Mouse (Mus musculus): Measurements from ENCODE around the gene Rasl10b. TPM values are rescaled to one million over a fixed set of nuclear protein-coding genes. Genes with fewer than 3 reads are reported as not detected.

Gene Rasl10b
- polyA plus RNA-seq, 1 experiment from 2014 or later = 1.5 TPM

- H3K36me3 ChIP-seq (ENCODE audit: control insufficient read depth, insufficient read depth, low read length) = no peaks in the 10 kb centered on the region
- no peaks in the 10 kb centered on the region for H3K9me3 ChIP-seq (ENCODE audit: control insufficient read depth, low read length)
- no peak for ATAC-seq (replicated peaks; ENCODE audit: low FRiP score)
- no peak overlapping the region for H3K4me2 ChIP-seq
- H3K4me1 ChIP-seq (replicated peaks; ENCODE audit: control insufficient read depth, insufficient read depth, low read length) = peaks cover 6% of the 10 kb centered on the region
- WGBS = 37% methylated on average over 2 of the region's 2 CpGs
- no peak overlapping the region for H3K9ac ChIP-seq (ENCODE audit: low read depth, low read length)
- peaks cover 36% of the 10 kb centered on the region for H3K27me3 ChIP-seq (replicated peaks; ENCODE audit: control insufficient read depth, insufficient read depth, low read length)
- no peak overlapping the region for H3K27ac ChIP-seq (ENCODE audit: low read depth, low read length)
- DNase-seq (ENCODE audit: low spot score) = peak; percentile 19
- H3K4me3 ChIP-seq (ENCODE audit: low read depth, low read length) = no peak overlapping the region
Observed at GRCm38 (mm10) chr11:83465976-83466375, 57.0 kb downstream of the Rasl10b start.

DNA sequence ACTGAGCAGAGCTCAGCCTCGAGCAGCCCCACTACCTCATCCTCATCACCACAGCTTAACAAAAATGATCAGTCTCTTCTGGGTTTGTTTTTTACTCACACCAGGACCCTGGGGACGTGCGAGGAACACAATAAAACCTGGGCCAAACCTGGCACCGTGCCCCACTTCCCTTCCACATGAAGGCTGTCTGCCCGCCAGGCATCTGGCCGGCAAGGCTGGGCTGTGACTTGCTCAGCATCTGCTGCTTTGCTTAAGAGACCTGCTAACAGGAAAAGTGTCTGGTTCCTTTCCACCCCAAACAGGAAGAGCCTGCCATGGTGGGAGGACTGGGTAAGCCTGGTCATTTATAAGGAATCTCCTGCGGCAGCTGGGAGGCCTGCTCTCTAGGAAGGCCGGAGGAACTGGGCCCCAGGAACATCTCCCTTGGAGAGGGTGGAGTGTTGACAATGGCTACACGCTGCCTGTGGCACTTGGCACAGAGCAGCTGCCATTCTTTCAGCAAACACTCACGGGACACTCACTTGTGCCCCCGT, 58.2 kb downstream of the Rasl10b start:
- ATAC-seq (replicated peaks; ENCODE audit: low FRiP score) = no peak
- no peak overlapping the region for H3K27ac ChIP-seq (ENCODE audit: low read depth, low read length)
- peaks cover 8% of the 10 kb centered on the region for H3K4me1 ChIP-seq (replicated peaks; ENCODE audit: control insufficient read depth, insufficient read depth, low read length)
- H3K4me2 ChIP-seq = no peak overlapping the region
- DNase-seq (ENCODE audit: low spot score) = peak; percentile 29
- H3K27me3 ChIP-seq (replicated peaks; ENCODE audit: control insufficient read depth, insufficient read depth, low read length) = peaks cover 28% of the 10 kb centered on the region
- no peak overlapping the region for H3K4me3 ChIP-seq (ENCODE audit: low read depth, low read length)
- H3K9ac ChIP-seq (ENCODE audit: low read depth, low read length) = no peak overlapping the region
- H3K9me3 ChIP-seq (ENCODE audit: control insufficient read depth, low read length) = no peaks in the 10 kb centered on the region
- H3K36me3 ChIP-seq (ENCODE audit: control insufficient read depth, insufficient read depth, low read length) = no peaks in the 10 kb centered on the region
- 46% methylated on average over 11 of the region's 11 CpGs for WGBS

GRCm38 (mm10) chr11:83468765-83469164, 59.8 kb downstream of the Rasl10b start:
- Histone ChIP-seq H3K4me2 (no peak overlapping the region), H3K9ac (ENCODE audit: low read depth, low read length) (no peak overlapping the region), H3K27ac (ENCODE audit: low read depth, low read length) (no peak overlapping the region), H3K27me3 (replicated peaks; ENCODE audit: control insufficient read depth, insufficient read depth, low read length) (peaks cover 13% of the 10 kb centered on the region; the same call in 1 of the 2 replicates), H3K4me1 (replicated peaks; ENCODE audit: control insufficient read depth, insufficient read depth, low read length) (peaks cover 2% of the 10 kb centered on the region; the same call in 1 of the 2 replicates), H3K4me3 (ENCODE audit: low read depth, low read length) (no peak overlapping the region), H3K9me3 (ENCODE audit: control insufficient read depth, low read length) (no peaks in the 10 kb centered on the region), H3K36me3 (ENCODE audit: control insufficient read depth, insufficient read depth, low read length) (no peaks in the 10 kb centered on the region)
- DNase-seq (ENCODE audit: low spot score) (peak; percentile 12), ATAC-seq (replicated peaks; ENCODE audit: low FRiP score) (no peak)
- 87% methylated on average over 3 of the region's 3 CpGs for WGBS

Other genes with a start within 250 kb of the Rasl10b start
- gene Slfn4, start 234.0 kb upstream of the Rasl10b start, polyA plus RNA-seq (2014; fragmentation: Nextera tagmentation; extraction: Ambion mirVana) = not detected in 2 replicates
- 0.71 and 0.83 TPM in 2 replicates for gene Slfn3, start 217.8 kb upstream of the Rasl10b start, polyA plus RNA-seq (2014; fragmentation: Nextera tagmentation; extraction: Ambion mirVana)
- gene Slfn14, start 122.4 kb upstream of the Rasl10b start, polyA plus RNA-seq (2014; fragmentation: Nextera tagmentation; extraction: Ambion mirVana) = 2.1 and 2.4 TPM in 2 replicates
- gene Ap2b1, start 110.1 kb upstream of the Rasl10b start, polyA plus RNA-seq (2014; fragmentation: Nextera tagmentation; extraction: Ambion mirVana) = 52.2 and 56.3 TPM in 2 replicates
- gene Pex12, start 106.6 kb upstream of the Rasl10b start, polyA plus RNA-seq (2014; fragmentation: Nextera tagmentation; extraction: Ambion mirVana) = 12.4 and 13.7 TPM in 2 replicates
- gene Gas2l2, start 20.3 kb downstream of the Rasl10b start, polyA plus RNA-seq (2014; fragmentation: Nextera tagmentation; extraction: Ambion mirVana) = not detected in 2 replicates
- 0.49 and 0.82 TPM in 2 replicates for gene 1700020L24Rik, start 28.5 kb downstream of the Rasl10b start, polyA plus RNA-seq (2014; fragmentation: Nextera tagmentation; extraction: Ambion mirVana)
- 0.71 and 0.88 TPM in 2 replicates for gene Mmp28, start 53.9 kb downstream of the Rasl10b start, polyA plus RNA-seq (2014; fragmentation: Nextera tagmentation; extraction: Ambion mirVana)
- 6.0 and 6.6 TPM in 2 replicates for gene Taf15, start 63.9 kb downstream of the Rasl10b start, polyA plus RNA-seq (2014; fragmentation: Nextera tagmentation; extraction: Ambion mirVana)
- gene Heatr9, start 113.0 kb downstream of the Rasl10b start, polyA plus RNA-seq (2014; fragmentation: Nextera tagmentation; extraction: Ambion mirVana) = not detected in 2 replicates
- gene Ccl5, start 121.4 kb downstream of the Rasl10b start, polyA plus RNA-seq (2014; fragmentation: Nextera tagmentation; extraction: Ambion mirVana) = not detected in 2 replicates
- 5.5 and 8.7 TPM in 2 replicates for gene Ccl9, start 169.5 kb downstream of the Rasl10b start, polyA plus RNA-seq (2014; fragmentation: Nextera tagmentation; extraction: Ambion mirVana)
- gene Ccl6, start 183.9 kb downstream of the Rasl10b start, polyA plus RNA-seq (2014; fragmentation: Nextera tagmentation; extraction: Ambion mirVana) = 14.7 and 16.1 TPM in 2 replicates
- gene Rpl9-ps1, start 236.5 kb downstream of the Rasl10b start, polyA plus RNA-seq (2014; fragmentation: Nextera tagmentation; extraction: Ambion mirVana) = not detected in 2 replicates
- gene Ccl3, start 240.2 kb downstream of the Rasl10b start, polyA plus RNA-seq (2014; fragmentation: Nextera tagmentation; extraction: Ambion mirVana) = 1.7 and 1.8 TPM in 2 replicates

Data from liver, embryonic 11.5 days (tissue).